ENCODE assay signal across 8 mouse cellular contexts in genomic region chr2:75246082-75246743, GRCm38 (mm10).
DNase-seq lines count a peak whose midpoint lies in the region; ATAC-seq and TF ChIP-seq lines count a peak whose summit lies in the region.
"Had no signal": no experiment of that assay in that cellular context is flagged by ENCODE, and none has a peak within 500 bp of the region (broad histone marks: within the 10 kb centered on the region; RNA-seq: fewer than 3 reads in every experiment).

No protein-coding gene starts in this region.

- 30% methylated on average over 12 of the region's 12 CpGs for WGBS in liver, postnatal 0 days (ENCODE audit: insufficient replicate concordance)
- WGBS in liver, embryonic 12.5 days (ENCODE audit: insufficient replicate concordance) = 30% methylated on average over 12 of the region's 12 CpGs
- 6% methylated on average over 12 of the region's 12 CpGs for WGBS in forebrain, embryonic 13.5 days
- WGBS in hindbrain, embryonic 11.5 days = 30% methylated on average over 12 of the region's 12 CpGs
- WGBS in neural tube, embryonic 12.5 days = 25% methylated on average over 12 of the region's 12 CpGs

- H3K27ac ChIP-seq in liver, postnatal 0 days (ENCODE audit: low read depth) = no peak overlapping the region
- H3K27ac ChIP-seq in liver, embryonic 12.5 days = no peak overlapping the region
- H3K27ac ChIP-seq in forebrain, embryonic 13.5 days = peak overlapping the region; percentile 86
- H3K27ac ChIP-seq in hindbrain, embryonic 11.5 days (ENCODE audit: low read depth, low read length) = no peak overlapping the region
- H3K27ac ChIP-seq in neural tube, embryonic 12.5 days = no peak overlapping the region

- no peaks in the 10 kb centered on the region for H3K36me3 ChIP-seq in liver, postnatal 0 days (replicated peaks; ENCODE audit: insufficient read depth, low read length)
- no peaks in the 10 kb centered on the region for H3K36me3 ChIP-seq in liver, embryonic 12.5 days
- H3K36me3 ChIP-seq in forebrain, embryonic 13.5 days (ENCODE audit: poor library complexity, severe bottlenecking) = no peaks in the 10 kb centered on the region
- no peaks in the 10 kb centered on the region for H3K36me3 ChIP-seq in hindbrain, embryonic 11.5 days (ENCODE audit: control insufficient read depth, insufficient read depth, low read length)
- H3K36me3 ChIP-seq in neural tube, embryonic 12.5 days = no peaks in the 10 kb centered on the region

- ATAC-seq in liver, postnatal 0 days = no peak
- no peak for ATAC-seq in liver, embryonic 12.5 days
- peak; percentile 91 for ATAC-seq in forebrain, embryonic 13.5 days
- peak; percentile 43; the same call in 1 of the 2 replicates for ATAC-seq in hindbrain, embryonic 11.5 days (ENCODE audit: low FRiP score)
- peak; percentile 73 for ATAC-seq in neural tube, embryonic 12.5 days (ENCODE audit: low FRiP score, low read depth)
- ATAC-seq in monocyte, adult 5-6 weeks (replicated peaks; ENCODE audit: insufficient number of reproducible peaks, low FRiP score, low TSS enrichment, poor library complexity, severe bottlenecking) = no peak

- TF ChIP-seq EP300 in liver, postnatal 0 days (IDR thresholded peaks at IDR 0.05; ENCODE audit: low read depth) = no peak

- DNase-seq in liver, postnatal 0 days = no peak
- DNase-seq in hindbrain, embryonic 11.5 days (ENCODE audit: low spot score) = peak; percentile 38
- DNase-seq in urinary bladder, postnatal 25 days (ENCODE audit: low spot score) = no peak
- DNase-seq: lung, postnatal 4 days had no signal

- H3K27me3 ChIP-seq in liver, postnatal 0 days (ENCODE audit: insufficient read depth, low read length) = no peaks in the 10 kb centered on the region
- H3K27me3 ChIP-seq in liver, embryonic 12.5 days (replicated peaks) = no peaks in the 10 kb centered on the region
- no peaks in the 10 kb centered on the region for H3K27me3 ChIP-seq in forebrain, embryonic 13.5 days
- no peaks in the 10 kb centered on the region for H3K27me3 ChIP-seq in hindbrain, embryonic 11.5 days (ENCODE audit: control insufficient read depth, insufficient read depth, low read length)
- H3K27me3 ChIP-seq in neural tube, embryonic 12.5 days (replicated peaks) = no peaks in the 10 kb centered on the region

- H3K9me3 ChIP-seq in liver, postnatal 0 days (ENCODE audit: low read length) = no peaks in the 10 kb centered on the region
- H3K9me3 ChIP-seq in liver, embryonic 12.5 days (replicated peaks) = no peaks in the 10 kb centered on the region
- H3K9me3 ChIP-seq in forebrain, embryonic 13.5 days (replicated peaks) = no peaks in the 10 kb centered on the region
- H3K9me3 ChIP-seq in hindbrain, embryonic 11.5 days (ENCODE audit: control insufficient read depth, low read length) = no peaks in the 10 kb centered on the region
- H3K9me3 ChIP-seq in neural tube, embryonic 12.5 days = no peaks in the 10 kb centered on the region

- no peak overlapping the region for H3K9ac ChIP-seq in liver, postnatal 0 days (replicated peaks)
- H3K9ac ChIP-seq in liver, embryonic 12.5 days = no peak overlapping the region
- no peak overlapping the region for H3K9ac ChIP-seq in forebrain, embryonic 13.5 days
- no peak overlapping the region for H3K9ac ChIP-seq in hindbrain, embryonic 11.5 days (ENCODE audit: low read depth, low read length)
- H3K9ac ChIP-seq in neural tube, embryonic 12.5 days = no peak overlapping the region

- no peak for TF ChIP-seq CTCF in liver, postnatal 0 days (IDR thresholded peaks at IDR 0.05; ENCODE audit: low read depth)

- H3K4me2 ChIP-seq in liver, postnatal 0 days (ENCODE audit: low read depth, low read length) = peak overlapping the region; percentile 36
- H3K4me2 ChIP-seq in liver, embryonic 12.5 days = no peak overlapping the region
- peak overlapping the region; percentile 50 for H3K4me2 ChIP-seq in forebrain, embryonic 13.5 days
- 0 out of 2 replicates have a peak overlapping the region, but pooled peaks have one; percentile 12 for H3K4me2 ChIP-seq in hindbrain, embryonic 11.5 days (replicated peaks; ENCODE audit: low read depth, low read length)
- peak overlapping the region; percentile 36; the same call in 1 of the 2 replicates for H3K4me2 ChIP-seq in neural tube, embryonic 12.5 days (replicated peaks)

- H3K4me1 ChIP-seq in liver, postnatal 0 days (ENCODE audit: insufficient read depth) = no peaks in the 10 kb centered on the region; the same call in 1 of the 2 replicates
- no peaks in the 10 kb centered on the region for H3K4me1 ChIP-seq in liver, embryonic 12.5 days
- H3K4me1 ChIP-seq in forebrain, embryonic 13.5 days = peaks cover 39% of the 10 kb centered on the region
- 0 out of 2 replicates have a peak, but pooled peaks cover 2% of the 10 kb centered on the region for H3K4me1 ChIP-seq in hindbrain, embryonic 11.5 days (replicated peaks; ENCODE audit: control insufficient read depth, insufficient read depth, low read length)
- peaks cover 20% of the 10 kb centered on the region for H3K4me1 ChIP-seq in neural tube, embryonic 12.5 days

- H3K4me3 ChIP-seq in liver, postnatal 0 days (ENCODE audit: low read depth, low read length) = no peak overlapping the region
- H3K4me3 ChIP-seq in liver, embryonic 12.5 days = no peak overlapping the region
- 0 out of 2 replicates have a peak overlapping the region, but pooled peaks have one; percentile 4 for H3K4me3 ChIP-seq in forebrain, embryonic 13.5 days
- no peak overlapping the region for H3K4me3 ChIP-seq in hindbrain, embryonic 11.5 days (ENCODE audit: low read depth, low read length)
- no peak overlapping the region for H3K4me3 ChIP-seq in neural tube, embryonic 12.5 days

Comparison
In these comparisons a context has a peak if more than half of its experiments do, and no peak if none do; other contexts are left out.
1. ATAC-seq: peak in forebrain, embryonic 13.5 days (single experiment), hindbrain, embryonic 11.5 days (single experiment) and neural tube, embryonic 12.5 days (single experiment); none in liver, postnatal 0 days (single experiment), liver, embryonic 12.5 days (single experiment) and monocyte, adult 5-6 weeks (single experiment).